Mouse (Mus musculus): ENCODE data around the gene Wwp2.

Gene Wwp2

DNA sequence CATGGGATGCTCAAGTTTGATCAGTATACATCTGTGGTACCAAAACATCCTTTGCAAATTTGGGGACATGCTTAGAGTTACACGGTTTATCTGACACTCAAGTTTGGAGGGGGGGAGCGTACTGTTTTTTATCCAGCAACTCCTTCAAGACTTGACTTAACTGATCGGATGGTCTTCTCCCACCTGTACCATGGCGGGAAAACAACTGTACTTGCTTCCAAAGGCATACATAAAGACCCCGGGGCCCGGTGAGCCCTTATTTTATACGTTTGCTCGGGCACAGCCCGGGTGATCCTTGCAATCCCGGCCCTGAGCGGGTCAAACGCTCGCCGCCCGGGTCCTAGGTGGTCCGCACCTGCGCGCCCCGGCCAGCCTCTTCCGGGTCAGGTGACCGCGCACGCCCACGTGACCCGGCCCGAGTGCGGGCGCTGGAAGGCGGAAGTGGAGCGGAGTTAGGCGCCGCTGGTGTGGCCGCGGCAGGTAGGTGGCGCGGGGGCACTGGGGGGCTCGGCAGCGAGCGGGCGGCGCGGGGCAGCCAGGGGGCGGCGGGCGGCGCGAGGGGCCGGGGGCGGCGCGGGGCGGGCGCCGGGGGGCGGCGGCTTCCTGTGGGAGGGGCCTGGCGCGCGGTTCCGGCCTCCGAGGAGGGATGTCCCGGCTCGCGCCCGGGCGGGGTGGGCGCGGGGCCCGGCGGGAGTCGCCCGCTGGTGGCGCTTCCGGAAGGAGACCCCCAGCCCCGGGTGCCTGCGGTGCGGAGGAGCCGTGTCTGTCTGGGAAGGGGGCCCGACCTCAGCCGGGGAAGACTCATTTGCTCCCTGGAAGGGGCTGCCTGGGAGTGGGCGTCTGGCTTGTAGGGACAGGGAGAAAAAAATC, at the start of gene Wwp2:
Wwp2 (plus strand) TSS at position 404 of the 870 bp plus-strand sequence.
- DNase-seq (ENCODE audit: low read depth, low spot score) = peak; percentile 76

DNA sequence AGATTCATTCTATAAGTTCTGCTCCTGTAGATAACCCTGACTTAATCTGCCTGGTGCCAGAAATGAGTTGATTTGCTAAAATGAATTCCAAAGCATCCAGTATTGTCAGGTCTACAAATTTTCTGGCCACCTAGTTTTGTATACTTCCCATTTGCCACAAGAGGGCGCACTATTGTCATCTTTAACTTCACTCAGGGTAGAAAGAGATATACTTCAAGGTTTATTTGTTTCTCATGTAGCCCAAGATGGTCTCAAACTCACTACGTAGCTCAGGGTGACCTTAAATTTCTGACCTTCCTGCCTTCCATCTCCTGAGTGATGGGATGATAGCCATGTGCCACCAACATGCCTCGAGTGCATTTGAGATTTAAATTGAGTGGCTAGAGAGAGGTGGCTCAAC, 49.5 kb upstream of the Wwp2 start:
- DNase-seq (ENCODE audit: low read depth, low spot score) = no peak

DNA sequence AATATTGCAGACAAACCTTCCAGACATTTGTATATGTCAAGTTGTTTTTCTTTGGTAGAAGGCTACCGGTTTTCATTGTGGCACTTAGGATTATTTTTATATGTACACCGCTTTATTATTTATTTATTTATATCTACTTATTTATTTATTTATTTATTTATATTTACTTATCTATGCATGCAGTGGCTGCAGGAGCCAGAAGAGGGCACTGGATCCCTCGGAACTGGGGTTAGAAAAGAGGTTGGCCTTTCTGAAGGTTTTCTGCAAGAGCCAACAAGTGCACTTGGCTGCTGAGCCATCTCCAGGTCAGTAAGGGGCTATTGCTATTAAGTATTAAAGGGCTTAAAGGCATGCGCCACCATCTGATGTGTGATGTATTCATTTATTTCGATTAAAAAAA, 48.3 kb upstream of the Wwp2 start:
- DNase-seq (ENCODE audit: low read depth, low spot score) = no peak

DNA sequence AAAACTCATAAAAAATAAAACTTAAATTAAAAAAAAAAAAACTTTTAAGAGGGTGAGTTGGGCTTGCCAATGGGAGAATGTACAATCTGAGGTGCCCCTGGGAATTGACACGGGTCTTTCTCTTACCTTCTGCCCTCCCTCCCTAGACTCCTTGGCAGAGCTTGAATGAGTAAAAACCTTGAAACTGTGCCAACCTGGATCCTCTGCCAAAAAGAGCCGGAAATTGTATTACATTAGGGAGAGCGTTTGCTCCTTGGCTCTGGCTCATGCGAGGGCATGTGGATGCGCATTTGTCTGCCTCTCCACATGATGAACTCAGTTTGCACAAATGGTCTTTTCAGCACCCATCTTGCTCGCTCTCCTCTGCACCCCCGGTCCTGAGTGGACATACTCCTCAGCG, 46.6 kb upstream of the Wwp2 start:
- DNase-seq (ENCODE audit: low read depth, low spot score) = no peak

DNA sequence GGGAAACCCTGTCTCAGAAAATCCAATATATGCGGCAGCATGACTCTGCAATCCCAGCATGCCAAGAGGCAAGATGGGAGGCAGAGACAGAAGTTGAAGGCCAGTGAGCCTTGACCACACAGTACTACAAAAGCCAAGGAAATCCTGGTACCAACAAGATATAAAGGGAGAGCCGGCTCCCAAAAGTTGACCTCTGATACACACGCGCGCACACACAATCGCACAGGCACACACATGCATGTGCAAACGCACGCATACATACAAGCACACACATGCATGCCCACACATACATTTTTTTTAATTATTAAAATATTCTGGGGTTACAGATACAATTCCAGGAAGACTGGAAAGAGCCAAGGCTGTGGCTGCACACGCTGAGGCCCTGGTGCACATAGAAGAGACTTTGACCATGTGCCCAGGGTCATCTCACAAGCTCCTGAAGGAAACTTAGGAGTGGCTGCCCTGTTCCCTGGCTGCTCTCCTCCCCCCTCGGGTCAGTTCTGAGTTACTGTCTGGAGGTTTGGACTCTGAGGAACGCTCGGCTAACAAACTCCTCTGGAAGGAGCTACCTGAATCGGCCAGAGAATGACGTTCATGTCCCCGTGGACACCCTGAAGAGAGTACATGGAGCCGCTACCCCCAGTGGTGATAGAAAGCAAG, 45.6 kb upstream of the Wwp2 start:
- DNase-seq (ENCODE audit: low read depth, low spot score) = no peak

DNA sequence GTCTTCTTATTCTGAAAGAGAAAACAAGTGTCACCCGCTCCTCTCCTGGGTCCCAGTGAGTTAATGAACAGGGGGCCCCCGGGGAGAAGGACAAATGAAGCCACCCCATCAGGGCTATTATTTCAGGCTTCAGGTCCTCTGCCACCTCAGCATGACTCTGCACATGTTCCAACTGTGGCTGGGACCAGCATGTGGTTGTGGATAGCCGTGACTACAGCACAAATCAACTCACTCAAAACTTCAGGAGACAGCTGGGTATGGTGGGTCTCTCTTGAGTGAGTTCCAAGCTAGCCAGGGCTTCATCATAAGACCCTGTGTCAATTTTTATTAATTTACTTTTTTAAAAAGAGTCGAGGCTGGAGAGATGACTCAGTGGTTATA, 45.0 kb upstream of the Wwp2 start:
- no peak for DNase-seq (ENCODE audit: low read depth, low spot score)

DNA sequence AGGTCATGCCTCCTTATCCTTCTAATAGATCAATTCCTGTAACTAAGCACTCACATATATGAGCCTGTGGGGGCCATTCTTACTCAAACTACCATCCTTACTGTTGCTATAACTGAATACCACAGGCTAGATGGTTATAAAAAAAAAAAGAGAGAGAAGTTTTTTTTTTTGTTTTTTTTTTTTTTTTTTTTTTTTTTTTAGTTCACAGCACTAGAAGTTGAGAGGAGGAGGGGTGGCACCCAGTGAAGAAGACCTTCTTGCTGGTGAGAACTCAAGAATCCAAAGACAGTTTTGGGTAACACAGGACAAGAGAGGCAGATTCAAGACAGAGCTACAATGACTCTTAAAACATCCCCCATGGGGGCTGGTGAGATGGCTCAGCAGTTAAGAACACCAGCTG, 40.8 kb upstream of the Wwp2 start:
- no peak for DNase-seq (ENCODE audit: low read depth, low spot score)

DNA sequence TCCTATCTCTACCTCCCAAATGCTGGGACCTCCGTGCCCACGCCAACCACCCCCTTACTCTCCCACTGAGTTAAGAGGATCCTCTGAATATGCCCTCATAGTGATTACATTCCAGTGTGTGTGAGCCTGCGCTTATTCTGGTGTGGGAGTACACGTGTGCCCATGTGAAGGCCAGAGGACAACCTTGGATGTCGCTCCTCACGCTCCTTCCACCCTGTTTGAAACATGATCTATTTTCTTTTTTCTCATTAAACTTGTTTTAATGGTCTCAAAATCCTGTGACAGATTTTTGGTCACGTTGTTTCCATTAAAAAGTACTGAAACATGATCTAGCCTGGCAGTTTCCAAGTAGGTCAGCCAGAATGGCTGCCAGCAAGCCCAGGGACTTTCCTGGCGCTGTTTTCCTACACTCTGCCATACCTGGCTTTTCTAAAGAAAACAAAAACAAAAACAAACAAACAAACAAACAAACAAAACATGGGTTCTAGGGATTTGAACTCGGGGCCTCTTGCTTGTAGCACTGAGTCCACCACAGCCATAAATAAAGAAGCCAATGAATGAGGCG, 40.0 kb upstream of the Wwp2 start:
- DNase-seq (ENCODE audit: low read depth, low spot score) = no peak

DNA sequence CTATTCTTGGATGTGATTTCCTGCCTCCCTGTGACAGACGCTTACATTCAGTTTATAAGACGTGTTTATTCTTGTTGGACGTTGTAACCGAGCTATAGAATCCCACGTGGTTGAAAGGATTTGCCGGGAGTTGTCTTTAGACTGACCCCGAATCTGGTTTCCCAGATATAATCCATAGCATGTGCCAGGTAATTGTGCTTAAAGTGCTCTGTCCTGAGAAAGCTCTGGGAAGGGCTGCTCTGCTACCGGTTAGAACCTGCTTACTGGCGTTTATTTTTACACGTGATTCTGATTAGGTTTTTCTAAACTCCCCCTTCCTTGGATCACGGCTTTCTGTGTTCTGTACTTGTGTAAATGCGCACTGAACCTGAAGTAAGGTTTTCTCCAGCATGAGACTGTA, 38.5 kb upstream of the Wwp2 start:
- no peak for DNase-seq (ENCODE audit: low read depth, low spot score)

DNA sequence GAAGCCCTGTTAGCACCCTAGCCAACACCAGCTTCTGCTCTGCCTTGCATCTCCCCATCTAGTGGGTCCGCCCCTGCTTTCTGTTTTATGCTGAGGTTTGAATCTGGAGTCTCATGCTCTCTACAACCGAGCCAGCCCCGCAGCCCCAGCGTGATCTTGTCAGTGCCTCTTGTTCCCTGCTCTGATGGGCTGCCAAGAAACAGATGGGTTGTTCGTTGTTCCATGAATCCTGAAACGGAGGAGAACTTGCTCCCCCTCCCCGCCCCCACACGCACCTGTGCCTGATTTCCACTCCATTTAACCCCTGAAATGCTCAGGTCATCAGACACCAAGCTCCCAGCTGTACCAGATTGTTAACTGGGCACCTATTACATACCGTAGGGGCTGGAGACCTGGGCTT, 36.7 kb upstream of the Wwp2 start:
- DNase-seq (ENCODE audit: low read depth, low spot score) = no peak

DNA sequence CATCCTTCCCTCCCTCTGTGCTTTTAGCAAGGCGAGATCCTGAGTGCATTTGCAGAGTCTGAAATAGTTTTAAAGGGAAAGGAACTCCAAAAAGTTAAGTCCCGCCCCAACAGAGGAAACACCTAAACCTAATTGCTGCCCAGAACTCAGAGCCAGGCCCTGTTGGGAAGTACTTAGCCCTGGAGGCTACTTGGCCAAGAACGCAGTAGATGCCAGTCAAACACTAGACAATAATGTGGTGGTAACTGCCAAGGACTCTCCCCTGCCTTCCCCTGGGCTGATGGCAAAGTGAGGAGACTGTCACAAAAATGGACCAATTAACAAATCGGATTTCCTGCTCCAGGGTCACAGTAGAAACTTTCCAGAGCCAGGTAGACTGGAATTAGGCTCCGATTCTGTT, 34.3 kb upstream of the Wwp2 start:
- no peak for DNase-seq (ENCODE audit: low read depth, low spot score)

DNA sequence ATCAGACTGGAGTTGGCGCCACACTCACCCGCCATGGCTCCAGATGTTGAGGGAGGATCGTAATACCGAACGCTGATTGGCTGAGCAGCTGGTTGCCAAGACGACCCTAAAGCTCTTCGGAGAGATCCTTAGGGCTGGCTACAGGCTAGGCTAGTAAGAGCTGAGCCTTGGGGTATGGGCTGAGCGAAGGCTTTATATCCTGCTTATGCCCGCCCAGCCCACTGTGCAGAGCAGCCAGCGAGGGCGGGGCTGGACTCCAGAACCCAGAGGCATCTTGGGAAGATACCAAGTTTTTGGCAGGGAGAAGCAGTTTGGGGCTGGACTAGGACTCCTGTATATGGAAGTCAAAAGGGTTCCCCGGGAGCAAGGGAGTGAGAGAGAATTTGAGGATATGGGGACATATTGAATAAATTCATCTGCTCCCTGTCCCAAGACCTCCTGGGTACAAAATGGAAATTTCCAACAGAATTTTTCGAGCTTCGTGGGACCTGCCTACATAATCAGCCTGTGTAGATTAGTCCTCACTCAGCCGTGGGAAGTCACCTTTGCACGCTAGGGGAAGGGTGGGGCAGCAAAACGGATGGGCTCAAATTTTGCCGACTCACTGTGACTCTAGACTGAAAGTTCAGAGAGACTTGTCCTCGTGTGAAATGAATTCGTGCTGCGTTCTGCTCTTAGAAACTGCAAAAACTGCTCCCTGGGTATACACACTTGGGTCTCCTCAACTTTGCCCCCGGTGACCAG, 33.0 kb upstream of the Wwp2 start, which contains the start of gene Nqo1:
Nqo1 (minus strand) TSS at position 169 of the 744 bp plus-strand sequence.
- peak; percentile 98 for DNase-seq (ENCODE audit: low read depth, low spot score)

DNA sequence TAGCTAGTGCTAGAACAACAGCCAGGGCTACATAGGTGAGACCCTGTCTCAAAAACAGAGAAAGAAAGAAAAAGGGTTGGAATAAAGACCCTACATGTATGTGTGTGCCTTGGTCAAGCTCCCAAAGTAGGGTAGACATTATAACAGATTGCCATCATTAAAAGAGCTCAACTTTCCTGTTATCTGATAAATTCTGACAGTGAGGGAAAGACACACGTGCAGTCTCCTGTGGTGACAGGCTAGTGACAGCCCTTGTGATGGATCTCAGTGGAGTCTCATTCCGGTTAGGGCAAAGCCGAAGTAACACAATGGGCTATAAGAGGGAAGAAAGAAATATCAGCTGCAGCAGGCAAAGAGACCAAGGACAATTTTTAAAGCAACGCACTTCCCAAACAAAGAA, 32.1 kb upstream of the Wwp2 start:
- DNase-seq (ENCODE audit: low read depth, low spot score) = no peak

DNA sequence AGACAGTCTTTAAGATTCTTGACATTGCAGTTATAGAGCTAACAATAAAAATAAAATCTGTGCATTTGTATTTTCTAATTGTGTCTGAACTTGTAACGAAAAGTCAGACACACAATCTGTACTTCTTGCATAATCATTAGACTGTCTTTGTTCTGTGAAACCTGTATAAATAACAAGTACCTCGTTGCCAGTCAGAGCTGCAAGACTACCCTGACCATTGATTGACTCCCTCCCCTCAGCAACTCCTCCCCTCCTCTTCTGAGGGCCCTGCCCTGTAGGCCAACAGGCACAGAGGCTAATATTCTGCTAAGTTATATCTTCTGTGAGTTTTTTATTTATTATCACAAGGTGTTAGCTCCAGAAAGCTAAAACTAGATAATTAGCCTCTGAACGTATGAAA, 30.2 kb upstream of the Wwp2 start:
- DNase-seq (ENCODE audit: low read depth, low spot score) = no peak

DNA sequence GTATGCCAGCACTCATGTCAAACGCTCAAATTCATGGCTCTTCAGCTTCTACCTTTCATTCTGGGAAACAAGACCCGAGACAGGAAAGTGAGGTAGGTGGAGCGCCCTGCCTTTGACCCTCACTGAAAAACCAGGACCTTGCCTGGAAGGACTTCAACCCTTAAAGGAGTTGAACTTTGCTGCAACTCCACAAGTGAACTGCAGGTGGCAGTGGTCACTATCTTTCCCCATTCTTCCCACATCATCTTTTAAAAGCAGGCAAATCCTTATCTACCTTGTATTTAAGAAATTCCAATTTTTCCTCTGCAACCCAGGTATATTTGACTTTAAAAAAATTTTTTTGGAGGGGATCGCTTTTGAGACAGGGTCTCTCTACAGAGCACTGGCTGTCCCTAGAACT, 24.8 kb upstream of the Wwp2 start:
- DNase-seq (ENCODE audit: low read depth, low spot score) = peak; percentile 55

DNA sequence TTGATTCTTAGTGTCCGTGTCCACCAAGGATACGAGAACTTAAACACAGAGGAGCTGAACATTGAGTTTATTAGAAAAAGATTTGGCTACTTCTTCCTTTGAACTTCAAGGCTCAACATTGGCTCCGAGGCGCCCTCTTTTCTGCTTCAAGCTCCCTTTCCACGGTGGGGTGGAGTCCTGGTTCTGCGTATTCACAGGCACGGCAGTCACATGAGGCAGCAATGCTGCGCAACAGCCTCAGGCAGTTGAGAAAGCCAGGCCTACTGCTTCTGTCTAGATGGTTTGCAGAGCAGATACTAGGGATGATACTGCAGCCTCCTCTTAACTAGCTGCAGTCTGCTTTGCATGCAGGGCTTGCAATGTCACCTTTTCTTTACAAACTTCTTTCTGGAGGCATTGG, 23.6 kb upstream of the Wwp2 start:
- DNase-seq (ENCODE audit: low read depth, low spot score) = no peak

DNA sequence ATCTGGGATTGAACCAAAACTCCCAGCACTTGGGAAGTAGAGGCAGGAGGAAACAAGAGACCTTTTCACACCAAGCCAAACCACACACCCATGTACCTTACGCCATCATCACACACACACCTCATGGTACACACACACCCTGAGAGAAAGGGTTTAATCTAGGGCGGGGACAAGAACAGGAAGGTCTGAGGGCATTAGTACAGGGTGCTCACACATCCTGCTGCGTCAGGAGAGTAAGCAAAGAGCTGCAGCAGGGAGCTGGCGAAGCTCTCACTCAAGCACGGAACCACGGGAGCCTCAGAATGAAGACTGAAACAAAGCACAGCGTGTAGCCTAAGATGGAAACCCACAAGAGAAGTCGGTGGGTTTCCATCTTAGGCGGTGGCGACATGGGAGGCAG, 22.3 kb upstream of the Wwp2 start:
- DNase-seq (ENCODE audit: low read depth, low spot score) = no peak

DNA sequence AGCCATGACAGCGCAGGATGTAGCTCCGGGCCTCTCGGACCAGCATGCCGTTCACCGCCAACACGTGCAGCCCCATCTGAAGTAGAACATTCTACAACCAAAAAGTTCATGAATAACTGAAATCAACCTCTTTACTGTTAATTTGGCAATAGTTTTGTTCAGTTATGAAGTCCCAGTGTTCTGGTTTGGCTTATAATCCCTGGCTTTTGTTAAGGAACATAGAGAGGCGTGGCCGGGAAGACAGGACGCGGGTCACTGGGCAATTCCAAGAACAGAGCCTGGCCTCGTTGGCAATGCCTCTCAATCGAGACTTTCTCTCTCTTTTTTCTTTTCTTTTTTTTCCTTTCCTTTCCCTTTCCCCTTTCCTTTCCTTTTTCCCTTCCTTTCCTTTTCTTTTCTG, 19.2 kb upstream of the Wwp2 start:
- DNase-seq (ENCODE audit: low read depth, low spot score) = no peak

DNA sequence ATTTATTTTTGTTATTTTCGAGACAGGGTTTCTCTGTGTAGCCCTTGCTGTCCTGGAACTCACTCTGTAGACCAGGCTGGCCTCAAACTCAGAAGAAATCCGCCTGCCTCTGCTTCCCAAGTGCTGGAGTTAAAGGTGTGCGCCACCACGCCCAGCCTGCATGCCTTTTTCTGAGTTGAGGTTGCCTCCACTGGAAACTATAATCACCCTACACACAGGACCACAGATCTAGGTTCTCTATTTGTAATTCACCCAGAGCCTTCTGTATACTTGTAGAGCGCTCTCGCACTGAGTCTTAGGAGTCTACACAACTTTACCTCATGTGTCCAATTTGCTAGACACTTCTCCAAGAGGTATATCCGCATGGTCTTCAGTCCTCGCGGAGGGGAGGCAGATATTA, 12.0 kb upstream of the Wwp2 start:
- no peak for DNase-seq (ENCODE audit: low read depth, low spot score)

DNA sequence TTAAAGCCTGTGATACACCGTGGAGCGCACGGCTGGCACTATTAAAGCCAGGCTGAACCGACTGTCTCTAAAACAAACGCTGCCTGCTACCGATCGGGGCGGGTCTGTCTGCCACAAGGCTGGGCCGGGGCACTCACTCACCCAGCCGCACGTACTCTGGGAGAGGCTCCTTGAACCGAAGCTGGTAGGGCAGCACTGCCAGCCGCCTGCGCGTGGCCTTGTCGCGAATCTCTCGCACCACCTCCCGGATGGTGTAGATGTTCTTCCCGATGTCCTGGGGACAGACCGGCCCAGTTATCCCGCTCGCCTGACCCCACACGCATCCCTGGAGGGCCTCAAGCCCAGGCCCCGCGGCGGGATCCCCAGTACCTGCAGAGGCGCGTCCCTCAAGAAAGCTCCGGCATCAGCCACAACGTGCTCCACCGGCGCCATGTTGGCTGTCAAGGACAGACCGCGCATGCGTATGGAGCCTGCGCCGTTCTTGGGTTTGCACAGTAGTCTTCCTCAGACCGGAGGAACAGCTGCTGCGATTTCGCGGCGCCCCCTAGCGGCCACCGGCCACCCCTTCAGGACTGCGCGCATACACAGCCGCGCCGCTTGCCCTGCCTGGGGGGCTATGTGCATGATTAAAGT, 11.5 kb upstream of the Wwp2 start, which contains the start of gene Nob1:
Nob1 (minus strand) TSS at position 455 of the 633 bp plus-strand sequence.
- peak; percentile 97 for DNase-seq (ENCODE audit: low read depth, low spot score)

DNA sequence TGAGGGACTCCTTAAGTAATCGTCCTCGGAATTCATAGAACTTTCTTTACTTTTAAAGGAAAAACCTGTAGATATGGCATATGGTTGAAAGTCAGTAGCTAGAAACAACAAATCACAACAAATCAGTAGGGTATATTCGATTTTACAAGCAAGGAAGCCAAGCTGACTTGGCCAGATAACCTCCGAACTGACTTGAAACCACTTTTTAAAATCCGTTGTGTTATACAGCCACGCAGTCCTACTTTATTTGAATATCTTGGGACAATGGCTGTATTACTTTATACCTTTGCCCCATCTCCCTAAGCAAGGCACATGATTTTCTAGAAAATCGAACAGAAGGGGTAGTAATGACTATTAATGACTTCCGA, 11.0 kb upstream of the Wwp2 start:
- no peak for DNase-seq (ENCODE audit: low read depth, low spot score)

DNA sequence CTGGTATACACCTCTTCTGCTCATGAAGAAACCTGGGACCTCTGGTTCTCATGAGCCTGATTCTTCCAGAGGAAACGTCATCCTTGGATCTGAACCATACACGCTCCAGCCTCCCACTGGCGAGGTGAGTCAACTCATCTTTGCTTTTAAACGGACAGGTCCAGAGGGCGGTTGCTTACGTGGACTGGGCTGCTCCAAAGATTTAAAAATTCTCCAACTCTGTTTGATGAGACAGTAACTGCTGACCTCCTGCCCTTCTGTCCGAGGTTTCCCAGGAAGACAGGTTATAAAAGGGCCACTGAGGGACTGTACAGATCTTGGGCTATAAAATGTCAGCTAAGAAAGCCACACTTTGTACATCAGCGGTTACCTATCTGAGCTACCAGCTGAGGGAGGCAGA, 5.3 kb upstream of the Wwp2 start:
- DNase-seq (ENCODE audit: low read depth, low spot score) = no peak
